Mouse (Mus musculus): ENCODE data around the gene Bahcc1.

Bahcc1 gene

GRCm38 (mm10) chr11:120303559-120304349 is 71.0 kb downstream of the Bahcc1 start:
- no peak for DNase-seq

GRCm38 (mm10) chr11:120304350-120304694 is 71.6 kb downstream of the Bahcc1 start:
- DNase-seq, result no peak

GRCm38 (mm10) chr11:120304886-120305534 is 72.3 kb downstream of the Bahcc1 start:
- peak; percentile 91 for DNase-seq

- DNase-seq, result peak in 1 of 2 experiments; percentile 20
Observed at GRCm38 (mm10) chr11:120305535-120306365, 73.0 kb downstream of the Bahcc1 start.

- peak in 1 of 2 experiments; percentile 3 for DNase-seq
Observed at GRCm38 (mm10) chr11:120306366-120307131, 73.8 kb downstream of the Bahcc1 start.

- no peak for DNase-seq
Observed at GRCm38 (mm10) chr11:120307132-120307413, 74.3 kb downstream of the Bahcc1 start.

GRCm38 (mm10) chr11:120307566-120308430 is 75.1 kb downstream of the Bahcc1 start:
- peak; percentile 86 to 91 for DNase-seq

- no peak for DNase-seq
Observed at GRCm38 (mm10) chr11:120308441-120309320, 75.9 kb downstream of the Bahcc1 start.

GRCm38 (mm10) chr11:120310813-120311312 is 78.1 kb downstream of the Bahcc1 start:
- DNase-seq, result peak; percentile 89 to 91

- no peak for DNase-seq
Observed at GRCm38 (mm10) chr11:120311561-120311960, 78.8 kb downstream of the Bahcc1 start.

- no peak for DNase-seq
Observed at GRCm38 (mm10) chr11:120312069-120312468, 79.3 kb downstream of the Bahcc1 start.

- DNase-seq, result no peak
Observed at GRCm38 (mm10) chr11:120313906-120314685, 81.3 kb downstream of the Bahcc1 start.

GRCm38 (mm10) chr11:120314721-120315415 is 82.1 kb downstream of the Bahcc1 start:
- no peak for DNase-seq

- DNase-seq, result no peak
Observed at GRCm38 (mm10) chr11:120315416-120315761, 82.6 kb downstream of the Bahcc1 start.

- DNase-seq, result peak; percentile 85 to 89
Observed at GRCm38 (mm10) chr11:120315832-120316689, 83.3 kb downstream of the Bahcc1 start.

GRCm38 (mm10) chr11:120316690-120317254 is 84.0 kb downstream of the Bahcc1 start:
- peak; percentile 52 to 68 for DNase-seq

GRCm38 (mm10) chr11:120317456-120317855 is 84.7 kb downstream of the Bahcc1 start:
- DNase-seq, result no peak

GRCm38 (mm10) chr11:120319310-120319709 is 86.6 kb downstream of the Bahcc1 start:
- DNase-seq, result no peak
